Mouse (Mus musculus) cerebellum, postnatal 36 days (tissue): ENCODE data around the gene Pvr.

ENCODE experiments used
- DNase-seq, 2 experiments: peaks; one replicate each; pipeline ENCODE4 v3.0.0; 2021 to 2022; ENCODE audit warnings: mixed read lengths in 2 of 2

Gene Pvr

GRCm38 (mm10) chr7:19871137-19871621 lies 49.8 kb downstream of the Pvr start:
- DNase-seq: no peak

GRCm38 (mm10) chr7:19867751-19868399 lies 53.1 kb downstream of the Pvr start:
- no peak for DNase-seq

- DNase-seq: no peak
Measured at GRCm38 (mm10) chr7:19866490-19866889, 54.5 kb downstream of the Pvr start.

DNA sequence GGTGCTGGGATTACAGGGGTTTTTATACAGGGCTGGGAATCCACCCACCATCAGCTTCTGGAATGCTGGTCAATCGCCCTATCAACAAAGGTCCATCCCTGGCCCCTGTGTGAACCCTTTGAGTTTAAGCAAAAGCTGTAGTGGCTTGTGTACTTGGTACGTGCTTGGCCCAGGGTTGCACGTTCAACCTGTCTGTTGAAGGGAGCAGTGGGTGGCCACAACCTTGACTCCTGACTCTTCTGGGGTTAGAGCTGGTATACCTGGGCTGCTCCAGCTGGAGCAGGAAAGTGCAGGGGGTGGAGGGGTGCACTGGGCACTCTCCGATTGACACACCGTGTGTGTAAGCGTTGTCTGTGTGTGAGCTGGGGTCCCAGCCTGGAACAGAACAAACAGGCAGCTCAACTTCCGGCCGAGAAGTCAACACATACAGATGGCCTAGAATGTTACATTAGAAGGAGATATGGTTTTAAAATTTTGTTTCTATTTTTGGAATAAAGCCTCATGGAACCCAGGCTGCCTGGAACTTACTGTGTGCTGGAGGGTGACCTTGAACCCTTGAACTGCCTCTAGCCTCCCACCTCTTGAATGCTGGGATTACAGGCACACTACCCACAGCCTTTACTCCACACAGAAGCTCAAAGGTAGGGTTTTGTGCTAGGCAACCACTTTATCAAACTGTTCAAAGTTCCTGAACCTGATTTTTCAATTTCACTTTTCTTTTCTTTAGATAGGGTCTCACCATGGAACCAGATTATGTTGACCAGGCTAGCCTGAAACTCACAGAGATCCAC lies 55.5 kb downstream of the Pvr start:
- no peak for DNase-seq

- no peak for DNase-seq
Measured at GRCm38 (mm10) chr7:19864241-19864640, 56.7 kb downstream of the Pvr start.

- no peak for DNase-seq
Measured at GRCm38 (mm10) chr7:19861199-19861598, 59.8 kb downstream of the Pvr start, which contains the start of gene Ceacam16. Gene Ceacam16, minus strand, starts transcription at chr7:19861299.

DNA sequence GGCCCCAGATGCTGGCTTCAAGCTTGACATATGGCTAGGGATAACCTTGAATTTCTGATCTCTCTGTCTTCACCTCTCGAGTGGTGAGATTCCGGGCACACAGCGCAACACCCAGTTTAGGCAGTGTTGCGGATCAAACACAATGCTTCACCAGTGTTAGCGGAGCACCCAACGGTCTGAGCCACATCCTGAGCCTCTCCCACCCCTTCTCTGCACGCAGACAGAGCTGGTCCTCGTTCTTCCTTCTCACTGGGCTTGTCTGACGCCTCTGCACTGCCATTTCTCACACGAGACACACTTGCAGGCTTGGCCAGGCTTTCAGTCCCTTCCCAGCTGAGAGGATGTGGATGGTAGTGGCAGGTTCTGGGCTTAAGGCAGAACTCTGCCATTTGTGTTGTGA lies 61.2 kb downstream of the Pvr start:
- no peak for DNase-seq

DNA sequence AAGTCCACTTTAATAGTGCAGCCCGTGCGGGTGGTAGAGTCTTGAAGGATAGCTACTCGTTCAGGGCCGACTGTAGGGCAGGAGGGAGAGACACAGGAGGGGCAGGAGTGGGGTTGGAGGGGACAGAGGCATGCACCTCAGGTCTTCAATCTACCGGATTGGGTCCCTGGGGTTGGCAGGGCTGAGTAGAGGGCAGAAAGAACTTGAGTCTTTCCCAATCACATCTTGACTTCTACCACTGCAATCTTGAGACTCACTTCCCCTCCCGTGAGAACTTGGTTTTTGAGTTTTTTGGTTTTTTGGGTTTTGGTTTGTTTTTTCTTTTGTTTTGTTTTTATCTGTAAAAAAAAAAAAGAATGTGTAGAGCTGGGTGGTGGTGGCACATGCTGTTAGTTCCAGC lies 64.7 kb downstream of the Pvr start:
- DNase-seq: no peak

- no peak for DNase-seq
Measured at GRCm38 (mm10) chr7:19855663-19856062, 65.3 kb downstream of the Pvr start.
